Mouse (Mus musculus): Measurements from ENCODE around the gene St6galnac3. TPM values are rescaled to one million over a fixed set of nuclear protein-coding genes. Genes with fewer than 3 reads are reported as not detected.

The St6galnac3 gene
- polyA plus RNA-seq, 1 experiment from 2014 or later: 41.4 TPM

GRCm38 (mm10) chr3:153421060-153421917 is 303.7 kb downstream of the St6galnac3 start:
- H3K27ac ChIP-seq (ENCODE audit: low read depth, low read length): no peak overlapping the region
- 45% methylated on average over 14 of the region's 14 CpGs for WGBS

GRCm38 (mm10) chr3:153419331-153419730 is 305.6 kb downstream of the St6galnac3 start:
- no peak overlapping the region for H3K4me2 ChIP-seq (ENCODE audit: low read depth)
- H3K27me3 ChIP-seq (ENCODE audit: control insufficient read depth, insufficient read depth, low read length): no peaks in the 10 kb centered on the region
- no peaks in the 10 kb centered on the region for H3K36me3 ChIP-seq (ENCODE audit: control insufficient read depth, insufficient read depth, low read length)
- H3K4me3 ChIP-seq (ENCODE audit: low read depth, low read length): no peak overlapping the region
- H3K9ac ChIP-seq (ENCODE audit: low read length): no peak overlapping the region
- no peak overlapping the region for H3K27ac ChIP-seq (ENCODE audit: low read depth, low read length)
- WGBS: 89% methylated on average over 7 of the region's 7 CpGs
- H3K9me3 ChIP-seq (ENCODE audit: control insufficient read depth, low read length): no peaks in the 10 kb centered on the region
- ATAC-seq (ENCODE audit: insufficient read depth, low FRiP score, low TSS enrichment): no peak
- no peaks in the 10 kb centered on the region for H3K4me1 ChIP-seq (ENCODE audit: control insufficient read depth, insufficient read depth, low read length)
- DNase-seq (ENCODE audit: low spot score): no peak

More at GRCm38 (mm10) chr3:153421060-153421917, 303.7 kb downstream of the St6galnac3 start:
- H3K9me3 ChIP-seq (ENCODE audit: control insufficient read depth, low read length): no peaks in the 10 kb centered on the region
- ATAC-seq (ENCODE audit: insufficient read depth, low FRiP score, low TSS enrichment): no peak
- H3K4me2 ChIP-seq (ENCODE audit: low read depth): no peak overlapping the region
- no peaks in the 10 kb centered on the region for H3K4me1 ChIP-seq (ENCODE audit: control insufficient read depth, insufficient read depth, low read length)
- H3K9ac ChIP-seq (ENCODE audit: low read length): no peak overlapping the region
- H3K27me3 ChIP-seq (ENCODE audit: control insufficient read depth, insufficient read depth, low read length): no peaks in the 10 kb centered on the region
- DNase-seq (ENCODE audit: low spot score): no peak
- no peak overlapping the region for H3K4me3 ChIP-seq (ENCODE audit: low read depth, low read length)
- H3K36me3 ChIP-seq (ENCODE audit: control insufficient read depth, insufficient read depth, low read length): no peaks in the 10 kb centered on the region

GRCm38 (mm10) chr3:153417001-153417400 is 308.0 kb downstream of the St6galnac3 start:
- Histone ChIP-seq H3K4me3 (ENCODE audit: low read depth, low read length) (no peak overlapping the region), H3K4me2 (ENCODE audit: low read depth) (no peak overlapping the region), H3K27ac (ENCODE audit: low read depth, low read length) (no peak overlapping the region), H3K9ac (ENCODE audit: low read length) (no peak overlapping the region), H3K9me3 (ENCODE audit: control insufficient read depth, low read length) (no peaks in the 10 kb centered on the region), H3K36me3 (ENCODE audit: control insufficient read depth, insufficient read depth, low read length) (no peaks in the 10 kb centered on the region), H3K4me1 (ENCODE audit: control insufficient read depth, insufficient read depth, low read length) (no peaks in the 10 kb centered on the region), H3K27me3 (ENCODE audit: control insufficient read depth, insufficient read depth, low read length) (no peaks in the 10 kb centered on the region)
- DNase-seq (ENCODE audit: low spot score): no peak
- ATAC-seq (ENCODE audit: insufficient read depth, low FRiP score, low TSS enrichment): no peak
- WGBS: 72% methylated on average over 9 of the region's 9 CpGs

GRCm38 (mm10) chr3:153416383-153416782 is 308.6 kb downstream of the St6galnac3 start:
- Histone ChIP-seq H3K36me3 (ENCODE audit: control insufficient read depth, insufficient read depth, low read length) (no peaks in the 10 kb centered on the region), H3K9me3 (ENCODE audit: control insufficient read depth, low read length) (no peaks in the 10 kb centered on the region), H3K27ac (ENCODE audit: low read depth, low read length) (no peak overlapping the region), H3K4me2 (ENCODE audit: low read depth) (no peak overlapping the region), H3K4me3 (ENCODE audit: low read depth, low read length) (no peak overlapping the region), H3K27me3 (ENCODE audit: control insufficient read depth, insufficient read depth, low read length) (no peaks in the 10 kb centered on the region), H3K4me1 (ENCODE audit: control insufficient read depth, insufficient read depth, low read length) (no peaks in the 10 kb centered on the region), H3K9ac (ENCODE audit: low read length) (no peak overlapping the region)
- WGBS: 86% methylated on average over 4 of the region's 4 CpGs
- DNase-seq (ENCODE audit: low spot score) (no peak), ATAC-seq (ENCODE audit: insufficient read depth, low FRiP score, low TSS enrichment) (no peak)

- H3K9me3 ChIP-seq (ENCODE audit: control insufficient read depth, low read length): no peaks in the 10 kb centered on the region
- H3K4me3 ChIP-seq (ENCODE audit: low read depth, low read length): no peak overlapping the region
- no peak overlapping the region for H3K4me2 ChIP-seq (ENCODE audit: low read depth)
- H3K36me3 ChIP-seq (ENCODE audit: control insufficient read depth, insufficient read depth, low read length): no peaks in the 10 kb centered on the region
- no peak overlapping the region for H3K9ac ChIP-seq (ENCODE audit: low read length)
- H3K27ac ChIP-seq (ENCODE audit: low read depth, low read length): no peak overlapping the region
- WGBS: 87% methylated on average over 2 of the region's 2 CpGs
- no peaks in the 10 kb centered on the region for H3K27me3 ChIP-seq (ENCODE audit: control insufficient read depth, insufficient read depth, low read length)
- no peaks in the 10 kb centered on the region for H3K4me1 ChIP-seq (ENCODE audit: control insufficient read depth, insufficient read depth, low read length)
- DNase-seq (ENCODE audit: low spot score) (no peak), ATAC-seq (ENCODE audit: insufficient read depth, low FRiP score, low TSS enrichment) (no peak)
These were observed 310.8 kb downstream of the St6galnac3 start for GRCm38 (mm10) chr3:153414132-153414531.

- Histone ChIP-seq H3K9ac (ENCODE audit: low read length) (no peak overlapping the region), H3K36me3 (ENCODE audit: control insufficient read depth, insufficient read depth, low read length) (no peaks in the 10 kb centered on the region), H3K27me3 (ENCODE audit: control insufficient read depth, insufficient read depth, low read length) (no peaks in the 10 kb centered on the region), H3K4me1 (ENCODE audit: control insufficient read depth, insufficient read depth, low read length) (no peaks in the 10 kb centered on the region), H3K9me3 (ENCODE audit: control insufficient read depth, low read length) (no peaks in the 10 kb centered on the region), H3K27ac (ENCODE audit: low read depth, low read length) (no peak overlapping the region), H3K4me3 (ENCODE audit: low read depth, low read length) (no peak overlapping the region), H3K4me2 (ENCODE audit: low read depth) (no peak overlapping the region)
- no peak for DNase-seq (ENCODE audit: low spot score)
- WGBS: 70% methylated on average over 9 of the region's 9 CpGs
- no peak for ATAC-seq (ENCODE audit: insufficient read depth, low FRiP score, low TSS enrichment)
These were observed 315.7 kb downstream of the St6galnac3 start for GRCm38 (mm10) chr3:153409286-153409685.

GRCm38 (mm10) chr3:153408361-153408760 is 316.6 kb downstream of the St6galnac3 start:
- ATAC-seq (ENCODE audit: insufficient read depth, low FRiP score, low TSS enrichment): no peak
- H3K36me3 ChIP-seq (ENCODE audit: control insufficient read depth, insufficient read depth, low read length): no peaks in the 10 kb centered on the region
- 93% methylated on average over 6 of the region's 6 CpGs for WGBS
- DNase-seq (ENCODE audit: low spot score): no peak
- H3K4me1 ChIP-seq (ENCODE audit: control insufficient read depth, insufficient read depth, low read length): no peaks in the 10 kb centered on the region
- H3K4me3 ChIP-seq (ENCODE audit: low read depth, low read length): no peak overlapping the region
- no peak overlapping the region for H3K4me2 ChIP-seq (ENCODE audit: low read depth)
- no peak overlapping the region for H3K9ac ChIP-seq (ENCODE audit: low read length)
- H3K27me3 ChIP-seq (ENCODE audit: control insufficient read depth, insufficient read depth, low read length): no peaks in the 10 kb centered on the region
- no peaks in the 10 kb centered on the region for H3K9me3 ChIP-seq (ENCODE audit: control insufficient read depth, low read length)
- no peak overlapping the region for H3K27ac ChIP-seq (ENCODE audit: low read depth, low read length)

- no peak overlapping the region for H3K4me2 ChIP-seq (ENCODE audit: low read depth)
- H3K4me1 ChIP-seq (ENCODE audit: control insufficient read depth, insufficient read depth, low read length): no peaks in the 10 kb centered on the region
- no peak for ATAC-seq (ENCODE audit: insufficient read depth, low FRiP score, low TSS enrichment)
- H3K9ac ChIP-seq (ENCODE audit: low read length): no peak overlapping the region
- no peak overlapping the region for H3K4me3 ChIP-seq (ENCODE audit: low read depth, low read length)
- H3K9me3 ChIP-seq (ENCODE audit: control insufficient read depth, low read length): no peaks in the 10 kb centered on the region
- H3K36me3 ChIP-seq (ENCODE audit: control insufficient read depth, insufficient read depth, low read length): no peaks in the 10 kb centered on the region
- H3K27ac ChIP-seq (ENCODE audit: low read depth, low read length): no peak overlapping the region
- WGBS: 92% methylated on average over 6 of the region's 6 CpGs
- DNase-seq (ENCODE audit: low spot score): no peak
- H3K27me3 ChIP-seq (ENCODE audit: control insufficient read depth, insufficient read depth, low read length): no peaks in the 10 kb centered on the region
These were observed 317.3 kb downstream of the St6galnac3 start for GRCm38 (mm10) chr3:153407698-153408097.

- ATAC-seq (ENCODE audit: insufficient read depth, low FRiP score, low TSS enrichment): no peak
- H3K4me2 ChIP-seq (ENCODE audit: low read depth): no peak overlapping the region
- DNase-seq (ENCODE audit: low spot score): no peak
- no peaks in the 10 kb centered on the region for H3K27me3 ChIP-seq (ENCODE audit: control insufficient read depth, insufficient read depth, low read length)
- H3K9ac ChIP-seq (ENCODE audit: low read length): no peak overlapping the region
- WGBS: 89% methylated on average over 1 of the region's 1 CpGs
- no peaks in the 10 kb centered on the region for H3K36me3 ChIP-seq (ENCODE audit: control insufficient read depth, insufficient read depth, low read length)
- H3K4me1 ChIP-seq (ENCODE audit: control insufficient read depth, insufficient read depth, low read length): no peaks in the 10 kb centered on the region
- H3K4me3 ChIP-seq (ENCODE audit: low read depth, low read length): no peak overlapping the region
- H3K27ac ChIP-seq (ENCODE audit: low read depth, low read length): no peak overlapping the region
- H3K9me3 ChIP-seq (ENCODE audit: control insufficient read depth, low read length): no peaks in the 10 kb centered on the region
These were observed 318.1 kb downstream of the St6galnac3 start for GRCm38 (mm10) chr3:153406858-153407257.
